Mouse (Mus musculus) heart, adult 11 months (tissue): ENCODE data around the gene Wdr60.

Source experiments
- DNase-seq: peaks from one replicate; pipeline ENCODE4 v3.0.0; 2022

The Wdr60 gene

DNA sequence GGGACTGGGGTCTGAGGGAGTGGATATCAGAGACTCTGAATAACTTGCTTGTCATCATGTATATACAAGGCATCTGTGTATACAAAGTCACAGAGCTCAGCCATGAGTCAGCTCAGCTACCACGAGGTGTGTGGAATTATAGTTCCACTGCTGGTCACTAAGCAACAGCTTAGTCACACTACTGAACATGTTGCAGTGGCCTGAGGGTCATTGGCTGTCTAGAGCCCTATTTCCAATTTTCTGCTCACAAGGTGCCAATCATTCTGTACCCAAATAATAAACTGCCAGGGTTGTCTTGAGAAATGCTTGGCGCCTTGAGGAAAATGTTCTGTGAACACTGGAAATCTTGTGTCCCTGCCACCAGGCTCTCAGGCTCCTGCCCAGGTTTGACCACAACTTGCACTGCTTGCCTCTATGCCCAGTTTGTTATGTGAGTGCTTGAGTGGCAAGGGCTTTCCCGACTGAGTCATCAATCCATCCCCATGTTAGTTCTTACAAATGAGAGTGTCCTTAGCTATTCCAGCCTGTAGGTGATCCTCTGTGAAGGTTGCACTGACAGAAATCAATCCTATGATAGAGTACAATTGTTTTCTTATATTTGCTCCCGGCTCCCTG lies 81.3 kb downstream of the Wdr60 start:
- DNase-seq: peak; percentile 66

DNA sequence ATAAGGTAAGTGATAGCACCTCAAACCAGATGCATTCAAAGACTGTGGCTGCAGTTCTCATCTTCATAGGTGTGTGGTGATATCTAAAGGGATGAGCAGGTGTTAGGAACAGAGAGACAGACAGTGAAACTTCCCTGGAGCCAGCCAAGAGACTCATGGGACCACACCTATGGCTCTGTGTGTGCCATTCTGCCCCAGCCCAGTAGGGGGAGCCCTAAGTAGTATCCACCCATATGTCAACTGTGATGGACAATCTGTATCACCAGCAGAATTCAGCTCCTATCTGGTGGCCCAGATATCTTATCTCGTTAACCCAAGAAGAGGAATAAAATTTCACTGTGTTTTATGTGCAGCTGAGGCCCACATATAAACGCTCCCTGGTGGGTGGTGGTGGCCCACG lies 85.9 kb downstream of the Wdr60 start:
- DNase-seq: peak; percentile 78

DNA sequence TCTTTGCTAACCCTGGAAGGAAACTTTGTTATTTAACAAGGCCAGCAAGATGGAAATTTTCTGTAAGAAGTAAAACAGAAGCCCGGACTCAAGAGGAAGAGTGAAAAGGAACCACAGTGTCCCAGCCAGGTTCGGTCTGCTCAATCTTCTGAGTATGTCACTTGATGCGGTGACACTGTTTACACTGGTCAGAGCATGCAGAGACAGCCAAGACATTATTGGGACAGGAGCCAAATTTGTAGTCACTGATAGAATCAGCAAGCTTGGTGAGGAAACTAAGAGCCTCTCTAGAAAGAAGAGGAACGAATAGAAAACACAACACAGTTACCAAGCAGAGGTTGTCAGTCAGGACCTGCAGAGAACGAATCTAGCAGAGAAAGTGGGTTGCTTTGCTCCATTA lies 93.2 kb downstream of the Wdr60 start:
- peak; percentile 89 for DNase-seq

DNA sequence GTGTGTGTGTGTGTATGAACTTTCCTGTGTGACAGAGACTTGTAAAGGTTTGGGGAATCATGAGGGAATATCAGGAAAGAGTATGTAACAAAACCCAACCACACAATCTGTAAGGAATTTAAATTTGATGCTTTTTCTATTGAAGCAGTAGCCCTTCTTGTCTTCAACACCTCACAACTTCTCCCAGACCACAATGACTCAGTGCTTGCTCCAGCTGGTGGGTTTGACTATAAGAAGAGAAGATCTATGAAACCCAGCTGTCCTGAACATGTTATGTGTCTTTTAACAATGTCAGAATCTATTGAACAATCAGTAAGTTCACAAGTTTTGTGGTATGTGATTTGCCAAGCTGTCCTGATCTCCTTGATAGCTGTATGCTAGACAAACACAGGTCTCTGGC lies 97.5 kb downstream of the Wdr60 start:
- DNase-seq: no peak

DNA sequence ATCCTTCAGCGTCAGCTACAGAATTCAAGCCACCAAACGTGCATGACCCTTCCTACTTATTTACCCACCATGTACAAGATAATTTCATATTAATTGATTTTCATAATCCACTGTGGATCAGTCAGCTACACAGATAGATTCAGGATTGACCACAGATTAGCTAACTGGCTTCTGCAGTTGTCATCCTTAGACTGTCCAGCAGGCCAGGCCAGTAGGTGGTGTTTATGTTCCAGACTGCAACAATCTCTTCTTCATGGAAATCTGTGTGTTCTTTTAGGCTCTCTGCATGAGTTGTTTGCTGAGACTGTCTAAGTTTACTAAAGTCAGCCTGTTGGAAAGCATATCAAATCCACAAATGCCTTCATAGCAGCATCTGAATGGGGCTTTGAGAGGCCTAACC lies 103.1 kb downstream of the Wdr60 start:
- peak; percentile 31 for DNase-seq

DNA sequence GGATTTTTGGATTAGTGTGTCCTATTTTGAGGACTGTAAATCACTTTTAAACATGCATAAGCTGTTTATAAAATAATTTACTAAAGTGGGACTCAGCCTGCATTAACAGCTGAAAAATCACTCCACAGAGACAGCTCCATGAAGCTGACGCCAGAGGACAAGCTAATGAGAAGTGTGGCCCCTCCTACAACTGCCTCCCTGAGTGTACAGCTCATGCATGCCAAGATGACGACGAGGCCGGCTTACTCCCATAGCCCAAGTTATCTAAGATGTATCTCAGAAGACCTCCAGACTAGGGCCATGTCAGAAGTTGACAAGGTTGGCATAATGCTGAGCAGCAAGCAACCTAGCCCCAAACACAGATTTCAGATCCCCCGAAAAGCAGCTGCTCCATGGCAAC lies 103.6 kb downstream of the Wdr60 start:
- peak; percentile 51 for DNase-seq

DNA sequence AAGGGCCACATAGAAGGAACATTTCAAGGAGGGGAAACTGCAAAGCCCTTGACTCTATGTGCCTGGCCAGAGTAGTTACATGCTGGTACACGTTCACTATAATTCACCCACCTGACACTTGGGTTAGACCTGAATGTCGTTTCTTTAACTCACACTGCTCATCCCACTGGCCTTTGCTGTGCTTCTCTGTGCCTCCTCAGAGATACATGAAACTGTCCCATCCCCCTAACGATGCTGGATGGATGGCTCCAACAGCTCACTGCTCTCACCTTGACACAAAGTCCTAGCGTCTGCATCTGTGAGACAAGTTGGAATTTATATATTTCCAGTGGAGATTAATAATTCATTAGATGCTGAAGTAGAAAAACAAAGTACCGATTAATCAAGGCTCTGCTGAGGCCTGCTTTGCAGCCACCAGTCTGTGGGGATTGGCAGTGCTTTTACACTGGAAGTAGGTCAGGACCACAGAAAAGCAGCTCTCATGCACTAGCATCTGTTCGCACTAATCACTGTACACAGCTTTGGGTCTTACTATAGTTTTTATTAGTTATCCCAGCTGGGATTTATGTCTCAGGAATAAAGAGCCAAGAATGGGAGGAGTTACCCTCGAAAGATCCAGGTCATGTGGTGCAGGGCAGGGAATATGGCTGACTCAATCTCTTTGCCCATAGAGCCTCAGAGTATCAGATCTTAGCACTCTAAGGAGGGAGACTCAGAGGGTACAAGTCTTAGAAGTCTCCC lies 105.9 kb downstream of the Wdr60 start:
- DNase-seq: peak; percentile 55
